Mouse (Mus musculus) heart, postnatal 0 days (tissue): ENCODE measurements at regions not wholly inside any gene's neighbourhood (a gene's known extent, or its start where the extent isn't known, plus 50 kb on each side); places are given as distances from the start of the nearest gene placed in this dataset.

Experiments
- CTCF ChIP-seq: IDR thresholded peaks from 2 replicates; pipeline ENCODE4 v1.5.1; 2016; ENCODE audit warnings: antibody characterized with exemption, control low read depth, low read depth
- EP300 ChIP-seq: IDR thresholded peaks from 2 replicates; pipeline ENCODE4 v1.6.1; 2016; ENCODE audit warnings: antibody characterized with exemption, low read depth

- TF ChIP-seq CTCF (no peak), EP300 (no peak)
Observed at GRCm38 (mm10) chr1:10877391-10878170, 536.3 kb upstream of the A830018L16Rik start.
